Mouse (Mus musculus): ENCODE measurements around the gene Rad9b.

The Rad9b gene

DNA sequence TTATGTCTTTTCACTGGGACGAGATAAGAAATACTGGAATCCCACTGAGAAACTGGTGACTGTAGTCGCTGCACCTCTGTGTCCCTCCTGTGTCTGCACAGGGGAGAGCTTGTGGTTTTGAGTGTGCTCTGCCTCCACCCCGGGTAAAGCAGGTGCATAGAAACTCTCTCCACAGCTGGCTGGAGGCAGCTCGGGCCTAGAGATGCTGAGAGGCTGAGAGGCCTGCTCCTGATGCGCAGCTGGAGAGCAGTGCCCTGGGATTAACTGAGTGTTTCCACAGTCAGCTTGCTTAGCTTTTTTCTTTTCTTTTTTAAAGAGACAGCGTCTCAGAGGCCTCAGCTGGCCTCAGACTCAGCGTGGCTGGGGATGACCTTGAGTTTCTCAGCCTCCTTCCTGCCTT, 42.3 kb downstream of the Rad9b start:
- DNase-seq: no peak

DNA sequence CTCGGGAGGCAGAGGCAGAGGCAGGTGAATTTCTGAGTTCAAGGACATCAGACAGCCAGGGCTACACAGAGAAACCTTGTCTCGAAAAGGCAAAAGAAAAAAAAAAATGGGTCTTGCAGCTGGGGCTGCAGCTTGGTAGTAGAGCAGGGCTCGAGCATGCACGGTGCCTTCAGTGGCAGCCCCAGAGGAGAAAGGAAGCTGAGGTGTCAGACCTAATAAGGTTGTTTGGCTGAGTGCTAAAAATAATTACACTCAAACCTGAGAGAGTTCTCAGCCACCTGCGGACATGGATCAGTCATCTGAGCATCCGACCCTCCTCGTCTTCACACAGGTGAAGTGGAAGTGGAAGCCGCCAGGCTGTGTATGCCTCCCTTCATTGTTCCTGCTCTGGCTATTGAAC, 43.3 kb downstream of the Rad9b start:
- no peak for DNase-seq

DNA sequence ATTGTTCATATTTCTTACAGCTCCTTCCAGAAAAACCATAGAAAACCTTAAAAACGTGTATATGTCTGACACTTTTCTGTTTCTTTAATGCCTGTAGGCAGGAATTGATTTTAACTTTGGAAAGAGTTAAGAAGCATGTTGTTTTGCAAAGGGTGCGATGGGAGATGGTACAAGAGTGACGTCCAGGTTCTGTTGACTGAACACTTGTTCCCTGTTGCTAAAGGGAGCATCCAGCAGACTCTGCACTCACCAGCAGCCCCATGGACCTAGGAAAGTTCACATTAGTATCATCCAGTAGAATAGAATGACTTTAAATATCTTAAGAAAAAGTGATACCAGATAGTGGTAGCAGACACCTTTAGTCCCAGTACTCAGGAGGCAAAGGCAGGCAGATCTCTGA, 47.5 kb downstream of the Rad9b start:
- DNase-seq: no peak

DNA sequence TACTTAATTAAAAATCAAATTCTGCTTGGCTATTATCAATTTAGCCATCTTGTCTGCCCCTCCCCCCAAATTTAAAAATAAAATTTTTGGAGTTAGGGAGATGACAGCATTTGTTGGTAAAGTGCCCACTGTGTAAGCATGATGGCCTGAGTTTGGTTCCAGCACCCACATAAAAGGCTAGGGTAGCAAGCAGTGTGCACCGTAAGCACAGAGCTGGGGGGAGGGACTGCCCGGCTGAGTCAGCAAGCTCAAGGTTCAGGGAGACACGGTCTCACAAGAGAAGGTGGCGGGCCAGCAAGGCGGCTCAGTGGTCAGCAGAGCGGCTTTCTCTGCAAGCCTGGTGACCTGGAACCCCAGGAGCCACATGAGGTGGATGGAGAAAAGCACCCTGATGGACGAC, 48.6 kb downstream of the Rad9b start:
- DNase-seq: no peak

DNA sequence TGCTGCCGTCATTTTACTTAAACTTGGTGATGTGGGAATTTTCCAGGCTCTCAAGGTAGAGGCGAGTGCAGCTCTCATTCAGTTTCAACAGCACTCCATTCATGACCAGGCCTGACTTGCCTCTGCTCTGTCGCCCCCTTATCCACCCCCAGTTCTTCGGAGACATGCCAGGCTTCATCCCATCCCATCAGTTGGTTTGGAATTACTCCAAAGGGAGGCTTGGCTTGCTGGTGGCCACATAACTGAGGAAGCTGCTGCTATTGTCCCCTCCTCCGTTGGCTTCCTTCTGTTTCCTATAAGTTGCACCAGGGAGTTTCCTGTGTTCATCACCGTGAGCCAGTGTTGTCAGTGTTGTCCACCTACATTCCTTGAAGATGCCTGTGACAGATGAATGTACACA, 49.5 kb downstream of the Rad9b start:
- no peak for DNase-seq

DNA sequence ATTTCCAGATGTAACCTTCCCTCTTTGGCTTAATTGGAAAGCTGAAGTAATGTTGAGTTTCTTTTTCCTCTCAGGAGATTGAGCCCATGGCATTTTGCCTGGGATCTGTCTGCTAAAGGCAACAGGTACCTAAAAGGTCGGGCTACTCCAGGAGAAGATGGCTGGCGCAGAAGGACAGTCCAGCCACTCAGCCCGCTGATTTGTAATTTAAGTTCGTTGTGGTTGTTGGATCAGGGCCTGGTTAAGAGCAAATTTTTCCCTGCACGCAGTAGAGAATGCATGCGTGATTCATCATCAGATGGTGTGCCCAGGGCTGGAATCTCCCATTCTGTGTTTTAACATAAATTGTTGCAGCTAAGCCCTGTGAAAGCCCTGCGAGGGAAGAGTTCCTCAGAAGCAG, 50.1 kb downstream of the Rad9b start:
- no peak for DNase-seq

DNA sequence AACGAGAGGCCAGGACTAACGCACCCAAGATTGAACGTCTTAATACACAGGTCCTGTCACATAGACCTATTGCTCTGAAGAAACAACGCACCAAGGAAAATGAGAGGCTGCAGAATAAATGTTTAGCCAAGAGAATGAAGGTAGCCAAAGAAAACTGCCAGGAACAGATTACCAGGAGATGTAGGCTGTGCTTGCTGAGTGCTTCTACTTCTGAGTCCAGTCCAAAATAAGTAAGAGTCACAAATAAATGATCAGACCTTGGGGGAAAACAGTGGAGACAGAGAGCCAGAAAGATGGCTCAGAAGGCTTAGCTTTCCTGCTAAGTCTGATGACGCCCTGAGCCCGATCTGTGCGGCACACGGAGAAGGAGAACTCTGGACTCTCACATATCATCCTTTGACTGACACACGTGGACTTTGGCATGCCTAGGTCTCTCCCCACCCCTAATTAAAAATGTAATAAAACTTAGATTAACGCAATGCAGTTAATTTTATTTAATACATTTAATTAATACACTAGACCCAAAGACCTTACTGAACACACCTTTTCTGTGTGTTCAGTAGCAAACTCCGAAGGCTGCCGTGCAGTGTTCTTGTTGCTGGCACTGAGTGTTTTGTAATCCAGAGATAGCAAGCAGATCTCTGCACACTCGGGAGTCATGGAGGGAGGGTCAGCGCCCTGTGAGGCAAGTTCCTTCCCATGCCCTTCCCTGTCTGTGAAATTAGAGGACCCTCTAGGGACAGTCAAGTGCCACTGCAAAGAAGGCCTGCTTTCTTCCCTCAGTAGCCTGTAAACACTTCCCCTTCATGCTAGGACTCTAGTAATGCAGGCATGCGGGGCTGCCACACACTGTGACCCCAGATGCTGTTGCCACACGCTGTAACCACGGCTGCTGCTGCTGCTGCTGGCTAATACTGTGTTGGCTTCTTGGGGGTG, 51.0 kb downstream of the Rad9b start:
- no peak for DNase-seq

DNA sequence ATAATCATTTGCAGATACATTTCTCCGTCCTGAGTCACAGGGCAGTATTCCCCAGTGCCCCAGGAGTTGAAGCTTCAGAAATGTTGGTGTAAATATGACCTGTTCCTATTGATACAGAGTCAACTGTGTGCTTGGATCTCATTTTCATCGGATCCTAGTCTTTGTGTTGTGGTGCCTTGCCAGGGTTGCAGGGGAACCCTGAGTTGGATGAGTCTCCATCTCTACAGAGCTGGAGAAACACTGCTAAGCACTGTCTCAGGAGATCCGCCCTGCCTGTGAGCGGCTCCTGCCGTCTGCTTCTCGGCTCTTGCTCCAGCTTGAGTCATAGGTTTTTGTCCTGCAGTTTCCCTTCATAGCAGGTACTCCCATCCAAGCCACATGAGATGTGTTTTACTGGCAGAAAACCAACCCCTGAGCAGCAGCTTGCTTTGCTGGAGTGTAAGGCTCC, 53.9 kb downstream of the Rad9b start:
- DNase-seq: peak in 1 of 2 experiments; percentile 60

DNA sequence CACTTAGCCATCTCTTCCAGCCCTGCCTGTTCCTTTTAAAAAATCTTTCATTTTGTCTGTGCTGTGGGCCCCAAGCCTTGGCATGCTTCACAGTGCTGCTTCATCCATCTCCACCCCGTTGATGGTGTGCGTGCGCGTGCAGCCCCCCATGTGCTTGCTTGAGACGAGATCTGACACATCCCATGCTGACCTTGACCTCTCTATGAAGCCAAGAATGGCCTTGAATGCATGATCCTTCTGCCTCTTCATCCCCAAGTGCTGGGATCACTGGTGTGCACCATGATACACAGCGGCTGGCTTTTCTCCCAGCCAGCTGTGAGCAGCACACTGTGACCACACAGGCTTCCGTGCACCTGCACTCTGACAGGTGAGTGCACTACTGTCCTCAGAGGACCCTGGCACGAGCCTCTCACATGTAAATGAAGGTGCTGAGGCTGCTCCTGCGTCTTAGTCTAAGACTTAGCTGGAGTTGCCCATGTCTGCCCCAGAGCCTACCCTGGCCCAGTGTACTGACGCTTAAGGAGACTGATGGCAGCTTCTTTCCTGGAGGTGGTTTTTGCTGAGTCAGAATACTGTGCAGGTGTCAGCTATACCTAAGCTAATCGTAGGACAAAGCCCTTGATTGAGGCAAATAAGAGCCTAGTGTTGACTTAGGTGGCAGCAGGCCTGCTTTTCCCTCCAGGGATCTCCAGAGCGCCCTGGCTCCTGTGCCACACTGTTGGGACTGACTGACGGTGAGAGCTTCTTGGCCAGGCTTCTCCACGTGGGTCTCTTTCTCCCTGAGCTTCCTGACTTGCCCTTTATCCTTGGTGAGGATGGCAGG, 58.7 kb downstream of the Rad9b start:
- DNase-seq: no peak

DNA sequence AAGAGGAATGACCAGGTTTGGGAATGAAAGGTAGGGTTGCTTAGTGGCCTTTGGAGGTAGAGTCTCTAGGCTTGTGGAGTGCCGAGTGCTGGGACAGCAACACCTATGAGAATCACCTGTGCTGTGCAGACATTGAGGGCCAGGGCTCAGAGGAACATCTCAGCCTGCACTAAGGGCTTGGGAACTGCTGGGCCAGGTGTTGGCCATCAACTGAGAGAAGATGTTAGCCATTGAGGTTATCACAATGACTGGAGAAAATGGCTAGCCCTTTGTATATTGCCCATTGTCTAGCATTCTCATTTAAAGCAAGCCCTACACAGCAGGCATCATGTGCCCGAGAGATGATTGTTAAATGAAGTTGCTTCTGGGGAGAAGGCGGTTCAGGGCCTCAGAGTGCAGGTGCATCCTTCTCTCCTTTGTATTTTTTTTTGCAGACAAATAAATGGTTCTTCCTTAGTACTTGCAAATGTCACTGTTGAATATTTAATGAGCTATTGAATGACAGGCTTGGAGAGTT, 59.8 kb downstream of the Rad9b start:
- DNase-seq: no peak

DNA sequence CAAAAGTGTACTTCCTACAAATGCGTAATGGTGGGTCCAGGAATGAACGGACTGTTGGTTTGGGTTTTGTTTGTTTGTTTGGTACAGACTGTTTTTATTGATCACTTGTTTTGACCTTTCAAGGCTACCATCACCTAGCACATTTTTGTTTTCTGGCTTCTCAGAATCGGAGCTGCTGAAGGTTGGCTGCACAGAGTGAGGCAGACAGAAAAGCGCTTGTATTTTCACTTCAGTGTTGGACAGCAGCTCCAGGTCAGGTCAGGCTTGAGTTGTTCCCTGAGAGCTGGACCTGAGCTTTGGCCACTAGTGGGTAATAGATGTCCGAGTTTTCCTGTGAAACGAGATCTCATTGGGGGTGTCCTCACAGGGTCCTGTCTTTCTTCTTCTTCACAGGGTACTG, 60.9 kb downstream of the Rad9b start:
- DNase-seq: no peak

DNA sequence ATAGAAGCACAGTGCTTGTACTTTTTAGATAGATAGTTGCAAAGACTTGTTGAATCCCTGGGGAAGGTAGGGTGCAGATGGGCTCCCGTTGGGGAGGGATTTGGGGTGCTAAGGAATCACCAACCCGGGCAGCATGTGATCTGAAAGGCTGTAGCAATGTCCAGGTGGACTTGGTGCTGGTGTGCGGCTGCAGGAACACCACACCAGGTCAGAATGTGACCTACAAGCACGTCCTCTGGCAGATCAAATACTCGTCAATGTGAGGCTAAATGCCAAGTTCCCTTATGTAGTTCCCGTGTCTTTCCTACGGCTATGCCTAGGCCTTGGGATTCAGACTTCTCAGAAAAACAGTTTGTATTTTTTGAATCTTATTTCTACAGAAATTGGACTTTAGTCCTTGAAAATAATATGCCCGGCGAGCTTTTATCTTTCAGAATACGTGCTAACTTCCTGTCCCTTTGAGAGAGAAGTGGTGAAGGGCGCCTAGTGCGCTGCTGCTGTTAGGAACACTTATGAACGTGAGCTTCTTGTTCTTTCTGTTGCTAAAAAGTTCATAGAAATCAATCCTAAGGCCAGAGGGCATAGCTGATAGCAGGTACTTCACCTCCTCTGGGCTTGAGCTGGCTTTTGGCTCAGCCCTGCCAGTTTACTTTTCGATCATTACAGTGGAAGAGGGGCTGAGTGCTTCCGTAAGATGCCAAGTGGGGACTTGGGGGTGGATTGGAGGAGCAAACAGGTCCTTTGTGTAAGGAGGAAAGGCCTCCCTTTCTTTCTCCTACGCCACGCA, 62.3 kb downstream of the Rad9b start:
- DNase-seq: no peak

DNA sequence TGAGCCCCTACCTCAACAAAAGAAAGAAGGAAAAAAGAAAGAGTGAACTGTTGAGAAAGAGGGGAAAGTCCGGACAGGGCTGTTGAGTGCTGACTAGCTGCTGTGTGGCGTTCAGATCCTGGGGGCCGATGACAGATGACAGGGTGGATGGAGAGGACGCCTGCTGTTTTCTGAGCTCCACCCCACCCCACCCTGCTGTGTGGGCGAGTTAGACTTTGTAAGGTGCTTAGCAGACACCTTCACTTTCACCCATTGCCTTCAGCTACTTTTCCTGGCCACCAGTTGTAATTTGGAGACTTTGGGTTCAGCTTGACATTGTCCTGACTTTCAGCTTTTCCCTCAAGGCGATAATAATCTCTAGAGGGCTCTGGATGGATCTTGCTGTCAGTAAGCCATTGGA, 62.9 kb downstream of the Rad9b start:
- DNase-seq: no peak

DNA sequence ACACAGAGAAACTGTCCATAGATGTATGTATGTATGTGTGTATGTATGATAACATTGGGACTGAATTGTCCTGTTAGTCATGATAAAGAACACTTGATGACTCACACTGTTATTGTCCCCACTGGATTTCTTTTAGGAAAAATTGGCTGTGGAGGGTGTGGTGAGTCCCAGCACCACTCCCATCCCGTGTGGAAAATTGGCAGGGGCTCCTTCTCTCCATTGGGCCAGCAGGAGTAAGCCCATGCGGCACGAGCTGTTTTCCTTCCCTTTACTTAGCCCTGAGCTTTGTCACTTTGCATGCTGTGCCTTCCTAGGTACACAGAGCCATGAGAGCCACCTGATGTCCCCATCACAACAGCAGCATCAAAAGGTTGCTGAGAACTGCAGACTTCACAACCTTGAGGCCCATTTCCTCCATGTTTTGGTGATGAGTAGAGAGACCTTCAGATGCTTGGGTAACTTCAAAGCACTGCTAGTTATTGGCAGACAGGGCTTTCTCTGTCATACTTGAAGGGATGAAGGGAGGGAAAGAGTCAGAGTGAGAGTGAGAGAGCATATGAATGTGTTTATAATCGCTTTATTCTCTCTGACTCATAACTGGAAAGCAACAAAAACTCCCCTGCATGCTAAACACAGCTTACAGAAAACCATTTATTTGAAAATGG, 65.8 kb downstream of the Rad9b start:
- DNase-seq: no peak

DNA sequence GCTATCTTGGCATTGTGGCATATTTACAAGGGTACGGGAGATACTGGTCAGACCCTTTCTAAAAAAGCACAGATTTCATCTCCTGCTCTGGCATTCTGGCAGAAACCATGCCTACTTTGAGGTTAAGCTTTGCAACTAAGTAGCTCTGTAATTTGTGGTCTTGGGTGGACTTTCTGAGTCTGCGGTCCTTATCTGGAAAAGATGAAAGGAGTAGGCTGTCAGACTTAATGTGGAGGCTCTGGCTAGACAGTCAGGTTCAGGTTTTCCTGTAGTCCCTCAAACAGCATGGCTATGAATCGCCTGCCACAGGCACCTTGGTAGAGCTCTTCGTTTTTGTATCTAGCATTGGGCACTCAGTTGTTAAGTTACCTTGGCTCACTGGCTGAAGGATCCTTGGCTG, 67.0 kb downstream of the Rad9b start:
- DNase-seq: no peak

DNA sequence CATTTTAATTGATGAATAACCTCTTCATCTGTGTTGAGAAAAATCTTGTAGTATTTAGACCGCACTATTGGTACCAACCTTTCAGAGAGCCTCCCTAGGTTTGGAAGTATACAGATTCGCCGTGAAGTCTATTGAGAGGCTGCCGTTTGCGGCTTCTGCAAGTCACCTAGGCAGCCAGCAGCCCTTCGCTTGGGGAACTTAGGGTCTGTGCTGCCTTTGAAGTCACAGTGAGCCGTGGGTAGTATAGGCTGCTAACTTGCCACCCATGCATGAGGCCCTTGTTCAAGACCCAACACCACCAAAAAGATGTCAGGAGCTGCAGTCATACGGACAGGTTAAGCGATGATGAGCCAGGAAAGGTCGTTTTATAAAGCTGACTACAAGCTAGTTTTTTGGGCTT, 67.8 kb downstream of the Rad9b start:
- no peak for DNase-seq

DNA sequence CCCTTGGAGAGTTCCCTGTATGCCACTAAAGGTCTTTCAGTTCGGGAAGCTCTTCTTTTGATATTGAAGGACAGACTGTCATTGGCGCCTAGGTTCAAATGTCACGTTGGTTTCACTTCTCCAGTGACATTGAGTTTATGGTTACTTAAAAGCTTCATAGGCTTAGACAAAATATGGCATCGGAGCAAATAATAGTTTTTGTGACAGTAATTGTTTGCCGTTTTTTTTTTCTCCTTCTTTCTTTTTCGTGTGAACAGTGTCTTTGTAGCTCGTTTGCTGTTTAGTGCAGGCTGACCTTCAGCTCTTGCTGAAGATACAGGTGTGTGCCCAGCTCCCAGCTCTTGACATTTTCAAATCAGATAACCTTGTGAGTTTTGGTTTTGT, 68.3 kb downstream of the Rad9b start:
- DNase-seq: no peak

DNA sequence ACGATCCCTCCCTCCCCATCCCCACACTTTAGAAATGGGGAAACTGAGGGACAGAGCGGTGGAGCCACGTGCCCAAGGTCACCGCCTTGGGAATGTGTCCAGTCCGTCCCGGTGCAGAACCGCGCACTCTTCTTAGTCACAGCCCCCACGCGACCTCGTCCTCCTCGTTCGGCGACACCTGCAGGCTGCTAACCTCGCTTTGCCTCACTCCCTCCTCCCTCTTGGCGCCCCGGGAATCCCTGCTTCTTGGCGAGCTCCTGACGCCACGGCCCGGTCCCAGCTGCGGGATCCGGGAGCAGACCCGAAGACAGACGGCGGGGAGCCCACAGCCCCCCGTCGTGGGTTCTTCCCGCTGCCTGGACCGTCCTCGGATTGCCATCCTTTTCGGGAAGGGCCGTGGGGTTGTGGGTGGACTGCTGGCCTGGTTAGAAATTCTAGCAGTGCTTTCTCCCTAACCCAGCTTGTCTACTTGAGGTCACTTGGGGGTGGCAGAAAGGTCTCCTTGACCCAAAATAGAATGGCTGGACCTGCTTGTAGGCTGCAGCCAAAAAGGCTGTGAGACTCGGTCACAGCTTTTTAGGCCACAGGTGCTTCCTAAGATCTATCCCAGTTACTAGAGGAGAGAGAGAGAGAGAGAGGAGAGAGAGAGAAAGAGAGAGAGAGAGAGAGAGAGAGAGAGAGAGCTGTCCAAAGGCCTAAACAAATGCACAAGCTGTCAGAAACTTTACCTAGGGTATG, 68.8 kb downstream of the Rad9b start:
- DNase-seq: peak; percentile 69 to 73

DNA sequence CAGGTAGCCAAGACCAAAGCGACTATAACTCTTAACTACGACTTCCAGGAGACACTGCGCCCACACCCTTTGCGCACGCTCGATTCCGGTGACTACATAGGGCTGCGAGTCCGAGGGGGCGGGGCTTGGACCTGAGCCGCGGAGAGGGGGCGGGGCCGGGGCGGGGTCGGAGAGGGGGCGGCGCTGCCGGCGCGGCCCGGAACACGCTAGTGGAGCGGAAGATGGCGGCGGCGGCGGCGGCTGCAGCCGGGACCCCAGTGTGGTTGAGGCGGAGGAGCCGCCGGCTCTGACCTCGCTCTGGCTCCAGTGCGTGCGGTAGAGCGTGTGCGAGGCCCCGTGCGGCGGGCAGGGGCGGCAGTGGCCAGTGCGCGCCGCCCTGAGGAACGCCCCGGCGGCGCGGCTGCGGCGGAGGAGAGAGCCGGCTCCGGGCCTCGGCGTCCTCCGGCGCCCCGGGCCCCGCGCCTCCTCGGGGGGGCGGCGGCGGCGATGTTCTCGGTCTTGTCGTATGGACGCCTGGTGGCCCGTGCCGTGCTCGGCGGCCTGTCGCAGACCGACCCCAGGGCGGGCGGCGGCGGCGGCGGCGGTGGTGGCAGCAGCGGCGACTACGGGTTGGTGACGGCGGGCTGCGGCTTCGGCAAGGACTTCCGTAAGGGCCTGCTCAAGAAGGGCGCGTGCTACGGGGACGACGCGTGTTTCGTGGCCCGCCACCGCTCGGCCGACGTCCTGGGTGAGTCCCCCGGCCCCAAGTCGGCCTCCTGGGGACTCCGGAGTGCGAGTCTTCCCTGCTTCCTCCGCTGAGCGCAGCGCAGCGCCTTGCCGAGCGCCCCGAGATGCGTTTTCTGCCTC, 69.6 kb downstream of the Rad9b start, which contains the start of gene Pptc7:
Pptc7 (plus strand) TSS at position 183 of the 846 bp plus-strand sequence.
- DNase-seq: peak; percentile 90 to 91

DNA sequence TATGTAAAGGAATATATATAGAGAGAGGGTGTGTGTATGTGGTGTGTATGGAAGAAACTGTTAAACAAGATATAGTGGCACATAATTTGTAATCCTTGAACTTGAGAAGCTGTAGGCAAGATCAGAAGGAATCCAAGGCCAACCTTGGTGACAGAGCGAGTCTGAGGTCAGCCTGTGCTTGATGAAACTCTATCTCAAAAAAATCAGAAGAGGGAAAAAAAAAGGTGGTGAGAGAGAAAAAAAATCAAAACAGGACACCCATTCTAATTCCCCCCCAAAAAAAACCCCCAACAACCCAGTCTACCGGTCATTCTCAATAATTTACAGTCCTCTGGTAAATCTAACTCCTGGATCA, 70.2 kb downstream of the Rad9b start:
- no peak for DNase-seq

Measured in cerebellum, adult 18-20 months (tissue).